Mouse (Mus musculus) megakaryocyte, embryonic 14.5 days (primary cell): ENCODE results near the gene Cep128.

Experiments
- FLI1 ChIP-seq: IDR thresholded peaks from 2 replicates; pipeline ENCODE4 v1.6.1; 2012; ENCODE audit warnings: low read length, inconsistent platforms, mixed read lengths
- GATA1 ChIP-seq: IDR thresholded peaks from 3 replicates; pipeline ENCODE4 v1.6.1; 2012; ENCODE audit warnings: mixed read lengths, low read length, inconsistent platforms, borderline replicate concordance

GRCm38 (mm10) chr12:91264828-91265355 is 119.3 kb downstream of the Cep128 start:
- TF ChIP-seq FLI1 (no peak), GATA1 (no peak)
